Mouse (Mus musculus): ENCODE results near the gene Hivep1.
A peak's percentile ranks its signal among the peaks of the same experiment; 100 is the strongest.

Gene Hivep1

GRCm38 (mm10) chr13:42213556-42213955, 161.7 kb downstream of the Hivep1 start:
- DNase-seq (ENCODE audit: extremely low read depth, insufficient read length, low spot score) = no peak

- no peak for DNase-seq (ENCODE audit: extremely low read depth, insufficient read length, low spot score)
Observed at GRCm38 (mm10) chr13:42222401-42222800, 170.6 kb downstream of the Hivep1 start.

- DNase-seq (ENCODE audit: extremely low read depth, insufficient read length, low spot score) = no peak
Observed at GRCm38 (mm10) chr13:42228849-42229248, 177.0 kb downstream of the Hivep1 start.

DNA sequence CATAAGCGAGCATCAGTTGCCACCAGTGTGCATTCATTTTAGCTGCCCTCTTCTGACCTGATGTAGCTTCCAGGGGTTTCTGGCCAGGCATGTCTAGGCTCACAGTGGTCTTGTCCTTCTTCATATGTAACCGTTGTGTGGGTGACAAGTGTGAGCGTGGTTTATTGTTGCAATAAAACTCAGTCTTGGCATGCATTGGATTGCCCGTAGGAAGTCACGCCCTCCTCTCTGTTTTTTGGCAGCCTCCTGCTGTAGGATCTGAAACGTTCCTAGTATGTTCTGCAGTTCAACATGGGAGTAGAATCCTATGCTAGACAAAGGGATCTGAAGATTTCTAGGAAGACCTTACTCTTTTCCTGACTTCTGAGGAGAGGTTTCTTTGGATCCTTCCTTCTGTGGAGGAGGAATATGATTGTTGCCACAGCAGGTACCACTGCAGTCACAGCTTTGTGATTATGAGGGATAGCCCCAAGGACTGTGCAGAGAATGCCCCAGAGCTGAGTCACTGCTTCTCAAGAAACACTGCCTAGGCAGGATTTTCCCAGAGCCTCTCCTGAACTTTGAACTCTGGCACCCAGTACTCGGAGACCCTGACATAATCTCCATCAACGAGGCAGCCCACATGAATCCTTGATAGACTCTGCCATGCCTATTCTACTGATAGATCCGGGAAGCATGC, 182.1 kb downstream of the Hivep1 start:
- peak; percentile 49 for DNase-seq (ENCODE audit: extremely low read depth, insufficient read length, low spot score)

- DNase-seq (ENCODE audit: extremely low read depth, insufficient read length, low spot score) = no peak
Observed at GRCm38 (mm10) chr13:42238520-42238919, 186.7 kb downstream of the Hivep1 start.

DNA sequence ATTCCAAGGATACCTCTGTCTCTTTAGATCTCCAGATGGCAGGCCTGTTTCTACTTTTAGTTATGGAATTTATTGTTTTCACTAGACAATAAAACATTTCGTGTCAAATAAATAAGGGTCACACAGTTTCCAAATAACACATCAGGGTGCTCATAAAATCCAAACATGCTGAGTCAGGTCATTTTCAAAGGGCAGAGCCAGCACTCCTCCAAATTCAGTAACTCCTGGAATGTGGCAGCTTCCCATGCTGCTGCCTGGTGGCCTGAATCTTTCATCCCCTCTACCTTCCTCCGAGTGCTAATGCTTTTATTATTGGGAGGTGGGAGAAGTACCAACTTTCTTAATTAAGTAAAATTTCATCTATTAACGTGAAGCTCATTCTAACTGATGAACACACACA, 190.3 kb downstream of the Hivep1 start:
- no peak for DNase-seq (ENCODE audit: extremely low read depth, insufficient read length, low spot score)
